Mouse (Mus musculus) MEL (cell line): ENCODE measurements around the gene Art2b.

Source experiments
- CTCF ChIP-seq, 3 experiments: IDR thresholded peaks in 2 of 3; conservative IDR thresholded peaks in 1 of 3; 2 replicates each; pipeline ENCODE4 v1.5.1; 2011 to 2012; ENCODE audit warnings: low read length in 3 of 3, low read depth in 2 of 3, mild to moderate bottlenecking in 2 of 3, improper control_type of control experiment in 1 of 3, inconsistent platforms in 1 of 3, mixed read lengths in 1 of 3, moderate library complexity in 1 of 3; ENCODE audit not compliant: control insufficient read depth in 1 of 3, insufficient read depth in 1 of 3, poor library complexity in 1 of 3, severe bottlenecking in 1 of 3
- MAX ChIP-seq: IDR thresholded peaks from 2 replicates; pipeline ENCODE4 v1.6.1; 2011; ENCODE audit warnings: low read length, improper control_type of control experiment
- MYC ChIP-seq: IDR thresholded peaks from 2 replicates; pipeline ENCODE4 v1.6.1; 2011; ENCODE audit warnings: low read depth, mild to moderate bottlenecking, low read length, improper control_type of control experiment, moderate library complexity
- TAL1 ChIP-seq: IDR thresholded peaks from 2 replicates; pipeline ENCODE4 v1.6.1; 2012; ENCODE audit warnings: mild to moderate bottlenecking, inconsistent platforms, low read length, moderate library complexity, mixed read lengths
- TCF12 ChIP-seq: IDR thresholded peaks from 2 replicates; pipeline ENCODE4 v1.6.1; 2014; ENCODE audit warnings: low read depth, mild to moderate bottlenecking, inconsistent platforms, low read length, improper control_type of control experiment, moderate library complexity
- ZMIZ1 ChIP-seq: IDR thresholded peaks from 2 replicates; pipeline ENCODE4 v1.6.1; 2012; ENCODE audit warnings: low read depth, mild to moderate bottlenecking, inconsistent platforms, low read length, improper control_type of control experiment, moderate library complexity

- TF ChIP-seq TCF12: no peak
- no peak for TF ChIP-seq TAL1
- TF ChIP-seq MYC: no peak
- no peak for TF ChIP-seq MAX
- no peak for TF ChIP-seq ZMIZ1
- no peak for TF ChIP-seq CTCF (IDR thresholded peaks at IDR 0.05 in 2 of 3, conservative IDR thresholded peaks at IDR 0.05 in 1 of 3; ENCODE audit: control insufficient read depth in 1 of 3, insufficient read depth in 1 of 3, low read depth in 2 of 3, low read length in 3 of 3, poor library complexity in 1 of 3, severe bottlenecking in 1 of 3)
Observed at GRCm38 (mm10) chr7:101557391-101557790, 28.0 kb downstream of the Art2b start.
